Mouse (Mus musculus): ENCODE results near the gene Disc1.

Gene Disc1

GRCm38 (mm10) chr8:125116616-125117015, 62.6 kb downstream of the Disc1 start:
- in situ Hi-C loops (cut with MboI, MseI): no loop called here

- in situ Hi-C loops (cut with MboI, MseI): loop anchor here (5.0 kb wide), 1 partner anchor 54 kb away; no protein-coding TSS in a partner anchor
These were observed 72.5 kb downstream of the Disc1 start for GRCm38 (mm10) chr8:125126482-125126881.

GRCm38 (mm10) chr8:125127621-125128020, 73.6 kb downstream of the Disc1 start:
- in situ Hi-C loops (cut with MboI, MseI): loop anchor here (5.0 kb wide), 1 partner anchor 55 kb away; no protein-coding TSS in a partner anchor

GRCm38 (mm10) chr8:125128305-125128704, 74.3 kb downstream of the Disc1 start:
- in situ Hi-C loops (cut with MboI, MseI): loop anchor here (5.0 kb wide), 1 partner anchor 56 kb away; no protein-coding TSS in a partner anchor

- in situ Hi-C loops (cut with MboI, MseI): no loop called here
These were observed 76.8 kb downstream of the Disc1 start for GRCm38 (mm10) chr8:125130835-125131234.

GRCm38 (mm10) chr8:125131265-125131664, 77.3 kb downstream of the Disc1 start:
- in situ Hi-C loops (cut with MboI, MseI): no loop called here

GRCm38 (mm10) chr8:125133685-125134114, 79.7 kb downstream of the Disc1 start:
- in situ Hi-C loops (cut with MboI, MseI): no loop called here

- in situ Hi-C loops (cut with MboI, MseI): no loop called here
These were observed 80.9 kb downstream of the Disc1 start for GRCm38 (mm10) chr8:125134876-125135275.

- in situ Hi-C loops (cut with MboI, MseI): no loop called here
These were observed 85.7 kb downstream of the Disc1 start for GRCm38 (mm10) chr8:125139689-125140150.

- in situ Hi-C loops (cut with MboI, MseI): no loop called here
These were observed 87.0 kb downstream of the Disc1 start for GRCm38 (mm10) chr8:125140965-125141364.

GRCm38 (mm10) chr8:125156863-125157640, 103.1 kb downstream of the Disc1 start:
- in situ Hi-C loops (cut with MboI, MseI): no loop called here

GRCm38 (mm10) chr8:125157641-125158005, 103.6 kb downstream of the Disc1 start:
- in situ Hi-C loops (cut with MboI, MseI): no loop called here

GRCm38 (mm10) chr8:125159387-125159786, 105.4 kb downstream of the Disc1 start:
- in situ Hi-C loops (cut with MboI, MseI): no loop called here

- in situ Hi-C loops (cut with MboI, MseI): no loop called here
These were observed 109.5 kb downstream of the Disc1 start for GRCm38 (mm10) chr8:125163491-125163890.

GRCm38 (mm10) chr8:125163906-125164305, 109.9 kb downstream of the Disc1 start:
- in situ Hi-C loops (cut with MboI, MseI): no loop called here

- in situ Hi-C loops (cut with MboI, MseI): no loop called here
These were observed 111.8 kb downstream of the Disc1 start for GRCm38 (mm10) chr8:125165505-125166446.

- in situ Hi-C loops (cut with MboI, MseI): no loop called here
These were observed 112.5 kb downstream of the Disc1 start for GRCm38 (mm10) chr8:125166545-125166944.

GRCm38 (mm10) chr8:125166988-125167387, 113.0 kb downstream of the Disc1 start:
- in situ Hi-C loops (cut with MboI, MseI): no loop called here

GRCm38 (mm10) chr8:125169628-125170027, 115.6 kb downstream of the Disc1 start:
- in situ Hi-C loops (cut with MboI, MseI): no loop called here

- in situ Hi-C loops (cut with MboI, MseI): no loop called here
These were observed 117.5 kb downstream of the Disc1 start for GRCm38 (mm10) chr8:125171531-125171930.

GRCm38 (mm10) chr8:125174237-125174636, 120.2 kb downstream of the Disc1 start:
- in situ Hi-C loops (cut with MboI, MseI): no loop called here

- in situ Hi-C loops (cut with MboI, MseI): no loop called here
These were observed 120.9 kb downstream of the Disc1 start for GRCm38 (mm10) chr8:125174851-125175250.

Measured in T-helper 2 cell (primary cell).